Mouse (Mus musculus) ES-CJ7 (cell line): ENCODE data around the gene Slco4c1.

Source experiments
- DNase-seq: peaks from one replicate; pipeline ENCODE4 v3.0.0; 2011; ENCODE audit warnings: low read depth, low spot score

Gene Slco4c1

DNA sequence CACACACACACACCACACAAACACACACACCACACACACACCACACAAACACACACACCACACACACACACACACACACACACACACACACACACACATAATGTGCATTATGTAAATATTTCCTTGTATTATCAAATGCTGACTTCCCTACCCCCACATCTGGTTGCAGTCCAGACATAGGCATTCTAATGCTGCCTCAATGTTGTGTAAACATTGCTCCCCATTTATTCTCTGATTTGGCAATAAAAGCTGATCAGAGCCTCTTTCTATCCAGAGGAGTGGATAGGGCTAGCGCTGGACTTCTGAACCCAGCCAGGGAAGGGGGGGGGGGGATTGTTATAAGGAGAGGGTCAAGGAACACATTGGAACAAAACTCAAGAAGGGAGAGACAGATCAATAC lies 101.7 kb downstream of the Slco4c1 start:
- DNase-seq: no peak

- no peak for DNase-seq
Measured at GRCm38 (mm10) chr1:96768264-96768663, 103.7 kb downstream of the Slco4c1 start.

DNA sequence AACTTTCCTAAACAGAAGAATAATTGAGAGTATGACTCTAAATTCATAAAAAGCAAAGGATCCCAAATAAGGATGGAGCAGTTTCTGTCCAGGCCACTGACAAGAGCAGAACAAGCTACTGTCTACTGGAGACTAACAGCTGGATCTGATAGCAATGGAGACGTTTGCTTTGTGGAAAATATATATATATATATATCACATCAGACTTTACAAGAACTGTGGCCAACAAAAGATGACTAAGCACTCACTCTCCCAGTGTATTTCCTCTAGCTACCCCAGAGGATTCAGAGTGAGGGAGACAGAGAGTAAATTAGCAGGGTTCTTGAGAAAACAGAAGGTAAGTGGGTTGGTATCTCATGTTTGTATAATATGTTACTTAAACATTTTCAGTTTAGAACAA lies 105.4 kb downstream of the Slco4c1 start:
- no peak for DNase-seq
